Comparison of ENCODE assay signal across 8 mouse cellular contexts in genomic region chr5:151686606-151687525, GRCm38 (mm10). TPM values are rescaled to one million over a fixed set of nuclear protein-coding genes. Genes with fewer than 3 reads are reported as not detected.
DNase-seq lines count a peak whose midpoint lies in the region; ATAC-seq lines count a peak whose summit lies in the region.

No protein-coding gene starts in this region.

- 32% methylated on average over 15 of the region's 15 CpGs for WGBS in forebrain, embryonic 11.5 days
- 26% methylated on average over 15 of the region's 15 CpGs for WGBS in heart, embryonic 16.5 days
- WGBS in liver, embryonic 13.5 days (ENCODE audit: insufficient replicate concordance), result 24% methylated on average over 15 of the region's 15 CpGs
- WGBS in neural tube, embryonic 11.5 days, result 31% methylated on average over 15 of the region's 15 CpGs
- 10% methylated on average over 15 of the region's 15 CpGs for WGBS in stomach, embryonic 16.5 days

- no peaks in the 10 kb centered on the region for H3K9me3 ChIP-seq in forebrain, embryonic 11.5 days (ENCODE audit: control insufficient read depth, low read length)
- H3K9me3 ChIP-seq in heart, embryonic 16.5 days (replicated peaks; ENCODE audit: control insufficient read depth, low read length), result no peaks in the 10 kb centered on the region
- H3K9me3 ChIP-seq in liver, embryonic 13.5 days (replicated peaks), result no peaks in the 10 kb centered on the region
- no peaks in the 10 kb centered on the region for H3K9me3 ChIP-seq in neural tube, embryonic 11.5 days (ENCODE audit: control insufficient read depth, low read length)
- H3K9me3 ChIP-seq in stomach, embryonic 16.5 days (replicated peaks; ENCODE audit: control insufficient read depth, low read length), result no peaks in the 10 kb centered on the region

- H3K27me3 ChIP-seq in forebrain, embryonic 11.5 days (ENCODE audit: control insufficient read depth, insufficient read depth, low read length), result no peaks in the 10 kb centered on the region
- H3K27me3 ChIP-seq in heart, embryonic 16.5 days (ENCODE audit: control insufficient read depth, insufficient read depth, low read length), result no peaks in the 10 kb centered on the region
- no peaks in the 10 kb centered on the region for H3K27me3 ChIP-seq in liver, embryonic 13.5 days
- no peaks in the 10 kb centered on the region for H3K27me3 ChIP-seq in neural tube, embryonic 11.5 days (ENCODE audit: control insufficient read depth, insufficient read depth, low read length)
- no peaks in the 10 kb centered on the region for H3K27me3 ChIP-seq in stomach, embryonic 16.5 days (ENCODE audit: control insufficient read depth, insufficient read depth, low read length)

- H3K27ac ChIP-seq in forebrain, embryonic 11.5 days (ENCODE audit: low read depth, low read length), result no peak overlapping the region
- H3K27ac ChIP-seq in heart, embryonic 16.5 days (ENCODE audit: low read length), result no peak overlapping the region
- no peak overlapping the region for H3K27ac ChIP-seq in liver, embryonic 13.5 days
- H3K27ac ChIP-seq in neural tube, embryonic 11.5 days (ENCODE audit: low read depth, low read length), result no peak overlapping the region
- peak overlapping the region; percentile 31; the same call in 1 of the 2 replicates for H3K27ac ChIP-seq in stomach, embryonic 16.5 days (ENCODE audit: low read length)

- H3K4me2 ChIP-seq in forebrain, embryonic 11.5 days (ENCODE audit: low read depth, low read length, severe bottlenecking), result 0 out of 2 replicates have a peak overlapping the region, but pooled peaks have one; percentile 24
- H3K4me2 ChIP-seq in heart, embryonic 16.5 days (ENCODE audit: low read depth, low read length), result peak overlapping the region; percentile 55
- peak overlapping the region; percentile 37; the same call in 1 of the 2 replicates for H3K4me2 ChIP-seq in liver, embryonic 13.5 days
- H3K4me2 ChIP-seq in neural tube, embryonic 11.5 days (ENCODE audit: low read depth), result no peak overlapping the region
- H3K4me2 ChIP-seq in stomach, embryonic 16.5 days (ENCODE audit: low read depth, low read length), result peak overlapping the region; percentile 52

- H3K4me1 ChIP-seq in forebrain, embryonic 11.5 days (replicated peaks; ENCODE audit: control insufficient read depth, insufficient read depth, low read length), result no peaks in the 10 kb centered on the region
- no peaks in the 10 kb centered on the region for H3K4me1 ChIP-seq in heart, embryonic 16.5 days (ENCODE audit: control insufficient read depth, insufficient read depth, low read length)
- no peaks in the 10 kb centered on the region for H3K4me1 ChIP-seq in liver, embryonic 13.5 days (replicated peaks)
- H3K4me1 ChIP-seq in neural tube, embryonic 11.5 days (ENCODE audit: control insufficient read depth, insufficient read depth, low read length), result no peaks in the 10 kb centered on the region
- H3K4me1 ChIP-seq in stomach, embryonic 16.5 days (ENCODE audit: control insufficient read depth, insufficient read depth, low read length), result no peaks in the 10 kb centered on the region

- H3K36me3 ChIP-seq in forebrain, embryonic 11.5 days (ENCODE audit: control insufficient read depth, insufficient read depth, low read length), result no peaks in the 10 kb centered on the region
- no peaks in the 10 kb centered on the region for H3K36me3 ChIP-seq in heart, embryonic 16.5 days (ENCODE audit: control insufficient read depth, insufficient read depth)
- H3K36me3 ChIP-seq in liver, embryonic 13.5 days, result no peaks in the 10 kb centered on the region
- H3K36me3 ChIP-seq in neural tube, embryonic 11.5 days (ENCODE audit: control insufficient read depth, insufficient read depth, low read length), result no peaks in the 10 kb centered on the region
- H3K36me3 ChIP-seq in stomach, embryonic 16.5 days (ENCODE audit: control insufficient read depth, insufficient read depth, low read length), result no peaks in the 10 kb centered on the region

- peak; percentile 99 for ATAC-seq in forebrain, embryonic 11.5 days (replicated peaks; ENCODE audit: low FRiP score)
- peak; percentile 80 for ATAC-seq in heart, embryonic 16.5 days (replicated peaks; ENCODE audit: extremely low read depth, insufficient read depth, low FRiP score)
- peak; percentile 86 for ATAC-seq in liver, embryonic 13.5 days (ENCODE audit: low read depth)
- ATAC-seq in neural tube, embryonic 11.5 days (ENCODE audit: insufficient read depth, low FRiP score, low TSS enrichment), result peak; percentile 94
- peak; percentile 98 for ATAC-seq in stomach, embryonic 16.5 days (ENCODE audit: insufficient read depth, low FRiP score)

- H3K9ac ChIP-seq in forebrain, embryonic 11.5 days (ENCODE audit: low read length), result no peak overlapping the region
- H3K9ac ChIP-seq in heart, embryonic 16.5 days (ENCODE audit: low read length), result no peak overlapping the region
- no peak overlapping the region for H3K9ac ChIP-seq in liver, embryonic 13.5 days
- no peak overlapping the region for H3K9ac ChIP-seq in neural tube, embryonic 11.5 days (ENCODE audit: low read length)
- H3K9ac ChIP-seq in stomach, embryonic 16.5 days (ENCODE audit: low read length), result peak overlapping the region; percentile 55

- no peak overlapping the region for H3K4me3 ChIP-seq in forebrain, embryonic 11.5 days (ENCODE audit: low read depth, low read length)
- peak overlapping the region; percentile 13; the same call in 1 of the 2 replicates for H3K4me3 ChIP-seq in heart, embryonic 16.5 days (ENCODE audit: low read length)
- no peak overlapping the region for H3K4me3 ChIP-seq in liver, embryonic 13.5 days (replicated peaks)
- H3K4me3 ChIP-seq in neural tube, embryonic 11.5 days (ENCODE audit: low read depth, low read length), result no peak overlapping the region
- H3K4me3 ChIP-seq in stomach, embryonic 16.5 days (replicated peaks; ENCODE audit: low read length), result peak overlapping the region; percentile 19

- peak; percentile 50 to 72 for DNase-seq in CD8-positive naive resting alpha-beta T cell, adult 2 months (ENCODE audit: low read depth in 2 of 2, low spot score in 2 of 2)
- DNase-seq in c-Kit-negative CD71-positive TER-119-positive erythroid progenitor cells, embryonic 14.5 days (ENCODE audit: low read depth, low spot score), result peak; percentile 11
- peak; percentile 86 for DNase-seq in forebrain, embryonic 11.5 days (ENCODE audit: low spot score)
- peak; percentile 81 to 85 for DNase-seq in kidney, postnatal 25 days
- peak; percentile 55 for DNase-seq in liver, embryonic 13.5 days
- DNase-seq in neural tube, embryonic 11.5 days (ENCODE audit: low spot score), result peak; percentile 82

RNA-seq across cellular contexts. Expression of gene Rfc3, which starts 35.8 kb away (rescaled TPM):
- 152 and 157 TPM in 2 replicates for polyA plus RNA-seq in forebrain, embryonic 11.5 days (2014; fragmentation: Nextera tagmentation; extraction: Ambion mirVana)
- 42.9 and 53.4 TPM in 2 replicates for polyA plus RNA-seq in heart, embryonic 16.5 days (2015; fragmentation: Nextera tagmentation; extraction: Ambion mirVana)
- polyA plus RNA-seq in liver, embryonic 13.5 days (2015; fragmentation: Nextera tagmentation; extraction: Ambion mirVana), result 57.2 and 63.3 TPM in 2 replicates
- 118 and 121 TPM in 2 replicates for polyA plus RNA-seq in neural tube, embryonic 11.5 days (2014; fragmentation: Nextera tagmentation; extraction: Ambion mirVana)
- polyA plus RNA-seq in stomach, embryonic 16.5 days (2015; fragmentation: Nextera tagmentation; extraction: Ambion mirVana), result 66.1 and 73.4 TPM in 2 replicates

Comparison
In these comparisons a context has a peak if more than half of its experiments do, and no peak if none do; other contexts are left out.
1. DNase-seq: peak in every context shown above with its lines; median percentile 86 in forebrain, embryonic 11.5 days; 83 in kidney, postnatal 25 days; 82 in neural tube, embryonic 11.5 days; 61 in CD8-positive naive resting alpha-beta T cell, adult 2 months; 55 in liver, embryonic 13.5 days; 11 in c-Kit-negative CD71-positive TER-119-positive erythroid progenitor cells, embryonic 14.5 days.
2. H3K4me3 ChIP-seq: peak in heart, embryonic 16.5 days (single experiment) and stomach, embryonic 16.5 days (single experiment); none in forebrain, embryonic 11.5 days (single experiment), liver, embryonic 13.5 days (single experiment) and neural tube, embryonic 11.5 days (single experiment).
3. Peak in every context shown above with its lines, with median percentiles within 50 percentile points of each other: ATAC-seq.